ENCODE assay signal across 8 mouse cellular contexts in the genomic region with DNA sequence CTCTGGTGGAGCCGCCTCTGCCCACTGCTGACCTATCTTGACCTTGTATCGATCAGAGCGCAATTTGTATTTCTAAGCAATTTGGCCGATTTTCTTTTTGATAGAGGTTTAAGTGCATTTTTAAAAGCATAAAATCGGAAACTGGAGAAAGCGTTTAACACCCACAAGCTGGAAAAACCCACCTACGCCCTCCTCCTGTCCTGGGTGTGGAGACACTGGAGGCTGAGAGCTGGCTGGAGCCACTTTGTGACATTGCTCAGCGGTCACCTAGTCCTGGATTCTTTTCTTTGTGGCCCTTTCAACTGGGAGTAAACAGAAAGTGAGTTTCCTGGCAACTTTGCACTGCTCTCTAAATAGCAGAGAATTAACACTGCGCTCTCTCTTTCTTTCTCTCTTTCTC.
A peak's percentile ranks its signal among the peaks of the same experiment; 100 is the strongest.
DNase-seq lines count a peak whose midpoint lies in the region; ATAC-seq and TF ChIP-seq lines count a peak whose summit lies in the region.

No protein-coding gene starts in this region.

- WGBS in midbrain, embryonic 12.5 days: under 1% methylated on average over 9 of the region's 9 CpGs
- WGBS in midbrain, embryonic 15.5 days: 2% methylated on average over 9 of the region's 9 CpGs

- peak overlapping the region; percentile 39 for H3K4me2 ChIP-seq in midbrain, embryonic 12.5 days (replicated peaks)
- no peak overlapping the region; the same call in 1 of the 2 replicates for H3K4me2 ChIP-seq in midbrain, embryonic 15.5 days

- peaks cover 77% of the 10 kb centered on the region for H3K27me3 ChIP-seq in midbrain, embryonic 12.5 days
- H3K27me3 ChIP-seq in midbrain, embryonic 15.5 days (replicated peaks): peaks cover 56% of the 10 kb centered on the region

- no peaks in the 10 kb centered on the region for H3K36me3 ChIP-seq in midbrain, embryonic 12.5 days
- H3K36me3 ChIP-seq in midbrain, embryonic 15.5 days (replicated peaks): no peaks in the 10 kb centered on the region

- no peak for ATAC-seq in midbrain, embryonic 12.5 days (ENCODE audit: low FRiP score, low read depth)
- ATAC-seq in midbrain, embryonic 15.5 days (replicated peaks): no peak

- no peak overlapping the region; the same call in 1 of the 2 replicates for H3K4me3 ChIP-seq in midbrain, embryonic 12.5 days
- no peak overlapping the region for H3K4me3 ChIP-seq in midbrain, embryonic 15.5 days
- H3K4me3 ChIP-seq in layer of hippocampus, adult 2 months: no peak overlapping the region

- DNase-seq in cerebellum, postnatal 10 days: peak; percentile 8 to 22
- DNase-seq in cerebellum, adult 8-10 months: no peak
- DNase-seq in kidney, postnatal 4 days: peak; percentile 27 to 44
- DNase-seq in retina, embryonic 14.5 days (ENCODE audit: low spot score): peak; percentile 37
- DNase-seq in right cerebral cortex, postnatal 4 days: no peak
- no peak for DNase-seq in layer of hippocampus, adult 2 months (ENCODE audit: low spot score in 2 of 2)

- no peaks in the 10 kb centered on the region for H3K9me3 ChIP-seq in midbrain, embryonic 12.5 days
- no peaks in the 10 kb centered on the region for H3K9me3 ChIP-seq in midbrain, embryonic 15.5 days

- no peak for TF ChIP-seq CTCF in layer of hippocampus, adult 2 months (conservative IDR thresholded peaks at IDR 0.05)

- H3K4me1 ChIP-seq in midbrain, embryonic 12.5 days: peaks cover 41% of the 10 kb centered on the region
- H3K4me1 ChIP-seq in midbrain, embryonic 15.5 days: peaks cover 16% of the 10 kb centered on the region

- no peak overlapping the region for H3K27ac ChIP-seq in midbrain, embryonic 12.5 days (replicated peaks)
- no peak overlapping the region for H3K27ac ChIP-seq in midbrain, embryonic 15.5 days
- H3K27ac ChIP-seq in layer of hippocampus, adult 2 months: no peak overlapping the region

- no peak overlapping the region for H3K9ac ChIP-seq in midbrain, embryonic 12.5 days (replicated peaks)
- no peak overlapping the region for H3K9ac ChIP-seq in midbrain, embryonic 15.5 days

Comparison
In these comparisons a context has a peak if more than half of its experiments do, and no peak if none do; other contexts are left out.
1. DNase-seq: peak in cerebellum, postnatal 10 days (2 of 2), kidney, postnatal 4 days (2 of 2) and retina, embryonic 14.5 days (single experiment); none in cerebellum, adult 8-10 months (single experiment), right cerebral cortex, postnatal 4 days (single experiment) and layer of hippocampus, adult 2 months (0 of 2).